Mouse (Mus musculus): ENCODE measurements at regions not wholly inside any gene's neighbourhood (a gene's known extent, or its start where the extent isn't known, plus 50 kb on each side); places are given as distances from the start of the nearest gene placed in this dataset.

- TF ChIP-seq CTCF (conservative IDR thresholded peaks at IDR 0.05; ENCODE audit: low read length) (no peak), POU5F1 (IDR thresholded peaks at IDR 0.05; ENCODE audit: borderline replicate concordance, low read length) (no peak), NANOG (IDR thresholded peaks at IDR 0.05; ENCODE audit: borderline replicate concordance, low read length) (no peak)
These were observed 556.1 kb upstream of the Ndn start for GRCm38 (mm10) chr7:61790113-61790796.
